Mouse (Mus musculus) hindbrain, postnatal 0 days (tissue): Measurements from ENCODE around the gene Eef1b2. TPM values are rescaled to one million over a fixed set of nuclear protein-coding genes. Genes with fewer than 3 reads are reported as not detected.

Experiments used
- ATAC-seq: fragments of 200-750 bp; cut with Nextera tagmentation; 2 replicates; pipeline ENCODE4 v1.8.0; 2017; ENCODE audit warnings: mild to moderate bottlenecking, moderate TSS enrichment, moderate library complexity
- DNase-seq: peaks from one replicate; pipeline ENCODE4 v3.0.0-alpha.2; 2015; ENCODE audit warnings: low spot score
- H3K27ac ChIP-seq: fragments of 300-500 bp; sonication (generic); 2 replicates; pipeline ENCODE4 v1.5.1; 2014; ENCODE audit warnings: mild to moderate bottlenecking
- H3K27me3 ChIP-seq: fragments of 300-500 bp; sonication (generic); 2 replicates; pipeline ENCODE4 v1.6.1; 2014; ENCODE audit warnings: low read length, mixed read lengths; ENCODE audit not compliant: insufficient read depth
- H3K36me3 ChIP-seq: fragments of 300-500 bp; sonication (generic); 2 replicates; pipeline ENCODE4 v1.6.1; 2014; ENCODE audit warnings: low read length, mixed read lengths; ENCODE audit not compliant: insufficient read depth
- H3K4me1 ChIP-seq: fragments of 300-500 bp; sonication (generic); 2 replicates; pipeline ENCODE4 v1.6.1; 2014; ENCODE audit warnings: antibody characterized with exemption, low read length, mixed read lengths; ENCODE audit not compliant: insufficient read depth
- H3K4me2 ChIP-seq: fragments of 300-500 bp; sonication (generic); 2 replicates; pipeline ENCODE4 v1.6.1; 2014; ENCODE audit warnings: low read depth, mild to moderate bottlenecking, low read length, moderate library complexity, mixed read lengths
- H3K4me3 ChIP-seq: fragments of 300-500 bp; sonication (generic); 2 replicates; pipeline ENCODE4 v1.5.1; 2014; ENCODE audit warnings: low read length
- H3K9ac ChIP-seq: fragments of 300-500 bp; sonication (generic); replicated peaks from 2 replicates; pipeline ENCODE4 v1.6.1; 2014; ENCODE audit warnings: mild to moderate bottlenecking, low read length, moderate library complexity, mixed read lengths
- H3K9me3 ChIP-seq: fragments of 300-500 bp; sonication (generic); 2 replicates; pipeline ENCODE4 v1.6.1; 2016; ENCODE audit warnings: low read length, mixed read lengths
- CTCF ChIP-seq: IDR thresholded peaks from 2 replicates; pipeline ENCODE4 v1.5.1; 2016; ENCODE audit warnings: antibody characterized with exemption, control low read depth, low read depth
- WGBS: fragments of 180-500 bp; shearing (Covaris S2); extraction: QIAGEN DNeasy Blood & Tissue Kit; methylation state at CpG from one replicate; pipeline ENCODE4 v1.1.7; 2014; 5-methylcytosine and 5-hydroxymethylcytosine counted together
- polyA plus RNA-seq: library from polyadenylated mRNA; unstranded; fragments of >200 nt; fragmentation: Nextera tagmentation; extraction: Ambion mirVana; gene quantifications from 2 replicates; pipeline ENCODE4 v1.2.1, GENCODE M21; 2015
- total RNA-seq: library from RNA; depleted of rRNA; stranded (reverse); fragments of >200 nt; gene quantifications from 2 replicates; pipeline ENCODE4 v1.2.3, GENCODE M21; 2014

Eef1b2 gene
- total and polyA plus RNA-seq, 2 experiments from 2014 or later = 465 to 611 TPM

GRCm38 (mm10) chr1:63203471-63203870 is 26.8 kb downstream of the Eef1b2 start:
- DNase-seq = no peak
- Histone ChIP-seq H3K27ac (0 out of 2 replicates have a peak overlapping the region, but pooled peaks have one; percentile 17), H3K4me3 (no peak overlapping the region), H3K36me3 (no peaks in the 10 kb centered on the region), H3K9me3 (no peaks in the 10 kb centered on the region), H3K4me2 (no peak overlapping the region), H3K27me3 (no peaks in the 10 kb centered on the region), H3K4me1 (no peaks in the 10 kb centered on the region), H3K9ac (no peak overlapping the region)
- 75% methylated on average over 1 of the region's 1 CpGs for WGBS
- ATAC-seq = peak; percentile 31; the same call in 1 of the 2 replicates
- TF ChIP-seq CTCF = no peak

- peak; percentile 67 for TF ChIP-seq CTCF
- Histone ChIP-seq H3K27me3 (no peaks in the 10 kb centered on the region), H3K27ac (peak overlapping the region; percentile 57; the same call in 1 of the 2 replicates), H3K9ac (no peak overlapping the region), H3K36me3 (no peaks in the 10 kb centered on the region), H3K9me3 (no peaks in the 10 kb centered on the region), H3K4me3 (no peak overlapping the region), H3K4me1 (no peaks in the 10 kb centered on the region), H3K4me2 (no peak overlapping the region)
- ATAC-seq (peak; percentile 90), DNase-seq (peak; percentile 73)
- 4% methylated on average over 7 of the region's 7 CpGs for WGBS
Observed at GRCm38 (mm10) chr1:63203950-63204659, 27.5 kb downstream of the Eef1b2 start.

GRCm38 (mm10) chr1:63204660-63205394 is 28.2 kb downstream of the Eef1b2 start:
- H3K9me3 ChIP-seq = no peaks in the 10 kb centered on the region
- WGBS = 20% methylated on average over 7 of the region's 7 CpGs
- ATAC-seq (peak; percentile 28; the same call in 1 of the 2 replicates), DNase-seq (no peak)
- TF ChIP-seq CTCF = no peak
- H3K36me3 ChIP-seq = no peaks in the 10 kb centered on the region
- peak overlapping the region; percentile 57; the same call in 1 of the 2 replicates for H3K27ac ChIP-seq
- H3K4me1 ChIP-seq = no peaks in the 10 kb centered on the region
- no peak overlapping the region for H3K4me2 ChIP-seq
- no peak overlapping the region for H3K9ac ChIP-seq
- no peaks in the 10 kb centered on the region for H3K27me3 ChIP-seq
- H3K4me3 ChIP-seq = no peak overlapping the region

- no peaks in the 10 kb centered on the region for H3K36me3 ChIP-seq
- no peak overlapping the region for H3K4me2 ChIP-seq
- H3K9ac ChIP-seq = no peak overlapping the region
- no peaks in the 10 kb centered on the region for H3K27me3 ChIP-seq
- H3K4me1 ChIP-seq = no peaks in the 10 kb centered on the region
- no peak overlapping the region for H3K27ac ChIP-seq
- H3K4me3 ChIP-seq = no peak overlapping the region
- no peaks in the 10 kb centered on the region for H3K9me3 ChIP-seq
- ATAC-seq (no peak), DNase-seq (no peak)
- TF ChIP-seq CTCF = no peak
- WGBS = 86% methylated on average over 3 of the region's 3 CpGs
Observed at GRCm38 (mm10) chr1:63207607-63208006, 31.0 kb downstream of the Eef1b2 start.

- ATAC-seq = no peak
- Histone ChIP-seq H3K9ac (no peak overlapping the region), H3K9me3 (no peaks in the 10 kb centered on the region), H3K4me1 (no peaks in the 10 kb centered on the region; the same call in 1 of the 2 replicates), H3K27ac (no peak overlapping the region), H3K27me3 (no peaks in the 10 kb centered on the region), H3K4me2 (no peak overlapping the region), H3K4me3 (no peak overlapping the region), H3K36me3 (no peaks in the 10 kb centered on the region)
- 16% methylated on average over 6 of the region's 6 CpGs for WGBS
- DNase-seq = no peak
- no peak for TF ChIP-seq CTCF
Observed at GRCm38 (mm10) chr1:63209861-63210529, 33.4 kb downstream of the Eef1b2 start.

GRCm38 (mm10) chr1:63213478-63214270 is 37.0 kb downstream of the Eef1b2 start:
- Histone ChIP-seq H3K4me2 (peak overlapping the region; percentile 38), H3K4me1 (no peaks in the 10 kb centered on the region; the same call in 1 of the 2 replicates), H3K36me3 (no peaks in the 10 kb centered on the region), H3K9me3 (no peaks in the 10 kb centered on the region), H3K27me3 (no peaks in the 10 kb centered on the region), H3K27ac (peak overlapping the region; percentile 48), H3K9ac (0 out of 2 replicates have a peak overlapping the region, but pooled peaks have one; percentile 17), H3K4me3 (peak overlapping the region; percentile 14; the same call in 1 of the 2 replicates)
- DNase-seq (peak; percentile 21), ATAC-seq (peak; percentile 55)
- TF ChIP-seq CTCF = no peak
- WGBS = 24% methylated on average over 22 of the region's 22 CpGs
